Mouse (Mus musculus): ENCODE measurements around the gene Sphk1.
A peak's percentile ranks its signal among the peaks of the same experiment; 100 is the strongest.

Gene Sphk1

GRCm38 (mm10) chr11:116538142-116538735 is 7.5 kb downstream of the Sphk1 start:
- DNase-seq (ENCODE audit: low read depth, low spot score), result no peak

GRCm38 (mm10) chr11:116541183-116541582 is 10.5 kb downstream of the Sphk1 start:
- no peak for DNase-seq (ENCODE audit: low read depth, low spot score)

- DNase-seq (ENCODE audit: low read depth, low spot score), result no peak
Measured at GRCm38 (mm10) chr11:116543110-116543509, 12.4 kb downstream of the Sphk1 start.

- DNase-seq (ENCODE audit: low read depth, low spot score), result no peak
Measured at GRCm38 (mm10) chr11:116547296-116548060, 16.8 kb downstream of the Sphk1 start.

GRCm38 (mm10) chr11:116548780-116549179 is 18.1 kb downstream of the Sphk1 start:
- DNase-seq (ENCODE audit: low read depth, low spot score), result no peak

- DNase-seq (ENCODE audit: low read depth, low spot score), result no peak
Measured at GRCm38 (mm10) chr11:116549273-116550038, 18.7 kb downstream of the Sphk1 start.

GRCm38 (mm10) chr11:116550748-116551147 is 20.0 kb downstream of the Sphk1 start:
- DNase-seq (ENCODE audit: low read depth, low spot score), result no peak

GRCm38 (mm10) chr11:116552194-116552593 is 21.5 kb downstream of the Sphk1 start:
- no peak for DNase-seq (ENCODE audit: low read depth, low spot score)

GRCm38 (mm10) chr11:116554171-116554878 is 23.6 kb downstream of the Sphk1 start:
- DNase-seq (ENCODE audit: low read depth, low spot score), result peak; percentile 48

- no peak for DNase-seq (ENCODE audit: low read depth, low spot score)
Measured at GRCm38 (mm10) chr11:116555572-116555971, 24.8 kb downstream of the Sphk1 start.

- DNase-seq (ENCODE audit: low read depth, low spot score), result no peak
Measured at GRCm38 (mm10) chr11:116556308-116556707, 25.6 kb downstream of the Sphk1 start.

GRCm38 (mm10) chr11:116565283-116566041 is 34.7 kb downstream of the Sphk1 start:
- no peak for DNase-seq (ENCODE audit: low read depth, low spot score)

- DNase-seq (ENCODE audit: low read depth, low spot score), result no peak
Measured at GRCm38 (mm10) chr11:116567531-116567930, 36.8 kb downstream of the Sphk1 start.

- no peak for DNase-seq (ENCODE audit: low read depth, low spot score)
Measured at GRCm38 (mm10) chr11:116570821-116571220, 40.1 kb downstream of the Sphk1 start.

GRCm38 (mm10) chr11:116571767-116572679 is 41.3 kb downstream of the Sphk1 start:
- no peak for DNase-seq (ENCODE audit: low read depth, low spot score)

- no peak for DNase-seq (ENCODE audit: low read depth, low spot score)
Measured at GRCm38 (mm10) chr11:116572756-116573543, 42.2 kb downstream of the Sphk1 start.

- no peak for DNase-seq (ENCODE audit: low read depth, low spot score)
Measured at GRCm38 (mm10) chr11:116574486-116574885, 43.8 kb downstream of the Sphk1 start.

- no peak for DNase-seq (ENCODE audit: low read depth, low spot score)
Measured at GRCm38 (mm10) chr11:116574982-116575381, 44.3 kb downstream of the Sphk1 start.

- no peak for DNase-seq (ENCODE audit: low read depth, low spot score)
Measured at GRCm38 (mm10) chr11:116575396-116575795, 44.7 kb downstream of the Sphk1 start.

All from retina, postnatal 7 days (tissue).